ENCODE assay signal across 13 mouse cellular contexts in genomic region chr13:47277824-47278290, GRCm38 (mm10).
DNase-seq lines count a peak whose midpoint lies in the region; ATAC-seq lines count a peak whose summit lies in the region.
"Had no signal": no experiment of that assay in that cellular context is flagged by ENCODE, and none has a peak within 500 bp of the region (broad histone marks: within the 10 kb centered on the region; RNA-seq: fewer than 3 reads in every experiment).

No protein-coding gene starts in this region.

- peak overlapping the region; percentile 74 for H3K27ac ChIP-seq in heart, embryonic 13.5 days (replicated peaks)
- H3K27ac ChIP-seq in lung, embryonic 15.5 days, result peak overlapping the region; percentile 75
- peak overlapping the region; percentile 71 for H3K27ac ChIP-seq in embryonic facial prominence, embryonic 10.5 days (replicated peaks)
- H3K27ac ChIP-seq: hindbrain, embryonic 15.5 days; limb, embryonic 15.5 days had no signal

- no peak for DNase-seq in heart, postnatal 4 days
- no peak for DNase-seq in lung, postnatal 25 days (ENCODE audit: low spot score)
- peak; percentile 37 for DNase-seq in ZHBTc4 (ENCODE audit: low read depth, low spot score)
- no peak for DNase-seq in embryonic facial prominence, embryonic 10.5 days (ENCODE audit: low spot score)
- DNase-seq in c-Kit-positive CD71-positive TER-119-positive erythroid progenitor cells, embryonic 14.5 days (ENCODE audit: low spot score), result no peak
- no peak for DNase-seq in cerebellum, postnatal 25 days
- DNase-seq: cerebellum, adult 9-10 months; layer of hippocampus, postnatal 36 days; thymus, postnatal 14 days had no signal

- H3K4me2 ChIP-seq in heart, embryonic 13.5 days, result peak overlapping the region; percentile 62
- H3K4me2 ChIP-seq in lung, embryonic 15.5 days, result peak overlapping the region; percentile 45
- H3K4me2 ChIP-seq: hindbrain, embryonic 15.5 days; limb, embryonic 15.5 days had no signal

- H3K4me3 ChIP-seq in heart, embryonic 13.5 days, result no peak overlapping the region
- H3K4me3 ChIP-seq in lung, embryonic 15.5 days, result no peak overlapping the region
- H3K4me3 ChIP-seq in embryonic facial prominence, embryonic 10.5 days, result 0 out of 2 replicates have a peak overlapping the region, but pooled peaks have one; percentile 9
- H3K4me3 ChIP-seq: hindbrain, embryonic 15.5 days; limb, embryonic 15.5 days had no signal

- no peak for ATAC-seq in heart, embryonic 13.5 days (ENCODE audit: extremely low read depth, insufficient number of reproducible peaks, low FRiP score, low TSS enrichment)
- no peak for ATAC-seq in lung, embryonic 15.5 days (ENCODE audit: borderline replicate concordance, extremely low read depth, low FRiP score, low TSS enrichment)

- H3K9me3 ChIP-seq in heart, embryonic 13.5 days, result no peaks in the 10 kb centered on the region
- no peaks in the 10 kb centered on the region for H3K9me3 ChIP-seq in lung, embryonic 15.5 days
- no peaks in the 10 kb centered on the region for H3K9me3 ChIP-seq in embryonic facial prominence, embryonic 10.5 days
- H3K9me3 ChIP-seq: hindbrain, embryonic 15.5 days; limb, embryonic 15.5 days had no signal

- no peaks in the 10 kb centered on the region for H3K36me3 ChIP-seq in heart, embryonic 13.5 days
- no peaks in the 10 kb centered on the region for H3K36me3 ChIP-seq in lung, embryonic 15.5 days
- H3K36me3 ChIP-seq in embryonic facial prominence, embryonic 10.5 days (replicated peaks), result no peaks in the 10 kb centered on the region
- H3K36me3 ChIP-seq: hindbrain, embryonic 15.5 days; limb, embryonic 15.5 days had no signal

- WGBS in heart, embryonic 13.5 days, result 47% methylated on average over 5 of the region's 5 CpGs
- WGBS in lung, embryonic 15.5 days, result 26% methylated on average over 5 of the region's 5 CpGs
- 35% methylated on average over 5 of the region's 5 CpGs for WGBS in embryonic facial prominence, embryonic 10.5 days

- H3K9ac ChIP-seq in heart, embryonic 13.5 days, result no peak overlapping the region
- H3K9ac ChIP-seq in lung, embryonic 15.5 days, result no peak overlapping the region
- H3K9ac ChIP-seq: hindbrain, embryonic 15.5 days; limb, embryonic 15.5 days had no signal

- peaks cover 31% of the 10 kb centered on the region for H3K4me1 ChIP-seq in heart, embryonic 13.5 days
- peaks cover 19% of the 10 kb centered on the region for H3K4me1 ChIP-seq in lung, embryonic 15.5 days
- peaks cover 38% of the 10 kb centered on the region for H3K4me1 ChIP-seq in embryonic facial prominence, embryonic 10.5 days

- no peaks in the 10 kb centered on the region for H3K27me3 ChIP-seq in heart, embryonic 13.5 days (replicated peaks)
- no peaks in the 10 kb centered on the region for H3K27me3 ChIP-seq in lung, embryonic 15.5 days
- no peaks in the 10 kb centered on the region for H3K27me3 ChIP-seq in embryonic facial prominence, embryonic 10.5 days (replicated peaks; ENCODE audit: low read depth, poor library complexity, severe bottlenecking)
- H3K27me3 ChIP-seq: hindbrain, embryonic 15.5 days; limb, embryonic 15.5 days had no signal
